Mouse (Mus musculus) left cerebral cortex, adult 18-20 months (tissue): ENCODE measurements around the gene Cabin1. TPM values are rescaled to one million over a fixed set of nuclear protein-coding genes. Genes with fewer than 3 reads are reported as not detected.

ENCODE experiments used
- DNase-seq, 2 experiments: peaks; one replicate each; pipeline ENCODE4 v3.0.0; 2021 to 2022; ENCODE audit warnings: low spot score in 2 of 2, mixed read lengths in 1 of 2
- total RNA-seq, 2 experiments: library from RNA; stranded (reverse); gene quantifications; 2 replicates each; pipeline ENCODE4 v1.2.3; 2021

Gene Cabin1
- total RNA-seq, 2 experiments from 2014 or later, result 62.9 to 63.0 TPM

GRCm38 (mm10) chr10:75669936-75670335, 94.2 kb downstream of the Cabin1 start:
- no peak for DNase-seq

GRCm38 (mm10) chr10:75667911-75668270, 96.2 kb downstream of the Cabin1 start:
- peak in 1 of 2 experiments; percentile 63 for DNase-seq

GRCm38 (mm10) chr10:75667115-75667910, 96.8 kb downstream of the Cabin1 start:
- DNase-seq, result peak; percentile 81 to 89

GRCm38 (mm10) chr10:75666451-75667030, 97.6 kb downstream of the Cabin1 start:
- no peak for DNase-seq

GRCm38 (mm10) chr10:75664673-75665270, 99.4 kb downstream of the Cabin1 start:
- no peak for DNase-seq

- no peak for DNase-seq
Observed at GRCm38 (mm10) chr10:75662575-75662974, 101.6 kb downstream of the Cabin1 start.

GRCm38 (mm10) chr10:75661876-75662275, 102.3 kb downstream of the Cabin1 start:
- no peak for DNase-seq

GRCm38 (mm10) chr10:75661381-75661780, 102.8 kb downstream of the Cabin1 start:
- DNase-seq, result no peak

GRCm38 (mm10) chr10:75657772-75658171, 106.4 kb downstream of the Cabin1 start:
- no peak for DNase-seq

GRCm38 (mm10) chr10:75657165-75657564, 107.0 kb downstream of the Cabin1 start:
- DNase-seq, result no peak

- DNase-seq, result no peak
Observed at GRCm38 (mm10) chr10:75654053-75654452, 110.1 kb downstream of the Cabin1 start.

- DNase-seq, result no peak
Observed at GRCm38 (mm10) chr10:75651381-75652068, 112.6 kb downstream of the Cabin1 start.

GRCm38 (mm10) chr10:75650306-75650902, 113.7 kb downstream of the Cabin1 start:
- peak in 1 of 2 experiments; percentile 27 for DNase-seq

- no peak for DNase-seq
Observed at GRCm38 (mm10) chr10:75649406-75649995, 114.6 kb downstream of the Cabin1 start.

- DNase-seq, result no peak
Observed at GRCm38 (mm10) chr10:75649001-75649400, 115.1 kb downstream of the Cabin1 start.

GRCm38 (mm10) chr10:75648091-75648490, 116.0 kb downstream of the Cabin1 start:
- DNase-seq, result no peak

GRCm38 (mm10) chr10:75647362-75647761, 116.8 kb downstream of the Cabin1 start:
- DNase-seq, result peak in 1 of 2 experiments; percentile 39

GRCm38 (mm10) chr10:75646406-75646805, 117.7 kb downstream of the Cabin1 start:
- no peak for DNase-seq

GRCm38 (mm10) chr10:75645616-75646015, 118.5 kb downstream of the Cabin1 start:
- DNase-seq, result no peak

- DNase-seq, result no peak
Observed at GRCm38 (mm10) chr10:75643741-75644343, 120.3 kb downstream of the Cabin1 start, which contains the start of gene Susd2. Gene Susd2 (minus strand): TSS chr10:75644008.
